Mouse (Mus musculus) right cerebral cortex, postnatal 36 days (tissue): ENCODE measurements around the gene Col18a1.
A peak's percentile ranks its signal among the peaks of the same experiment; 100 is the strongest.
"Not testable (repeated sequence)": the region's sequence is repeated elsewhere in the genome, so short reads cannot be mapped to it uniquely, and the experiment has no call there.

Source experiments
- DNase-seq, 2 experiments: peaks; one replicate each; pipeline ENCODE4 v3.0.0; 2022; ENCODE audit warnings: low spot score in 2 of 2, mixed read lengths in 1 of 2

Gene Col18a1

DNA sequence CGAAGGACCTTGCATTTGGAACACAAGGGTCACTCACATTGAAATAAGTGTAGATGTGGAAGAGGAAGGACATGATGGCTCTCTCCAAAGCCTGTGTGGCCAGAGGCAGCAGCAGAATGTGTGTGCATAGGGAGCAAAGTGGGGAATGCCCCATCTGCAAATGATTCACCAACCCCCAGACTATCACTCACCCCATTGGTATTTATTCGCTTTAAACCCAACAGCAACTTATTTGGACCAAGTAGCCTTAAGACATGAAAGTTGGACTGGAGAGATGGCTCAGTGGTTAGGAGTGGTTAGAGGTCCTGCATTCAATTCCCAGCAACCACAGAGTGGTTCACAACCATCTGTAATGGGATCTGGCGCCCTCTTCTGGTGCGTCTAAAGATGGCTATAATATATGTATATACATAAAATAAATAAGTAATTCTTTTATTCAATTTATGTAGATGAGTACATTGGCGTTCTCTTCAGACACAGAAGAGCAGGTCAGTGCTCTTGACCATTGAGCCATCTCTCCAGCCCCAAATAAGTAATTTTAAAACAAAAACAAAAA, 31.0 kb downstream of the Col18a1 start:
- no peak for DNase-seq

DNA sequence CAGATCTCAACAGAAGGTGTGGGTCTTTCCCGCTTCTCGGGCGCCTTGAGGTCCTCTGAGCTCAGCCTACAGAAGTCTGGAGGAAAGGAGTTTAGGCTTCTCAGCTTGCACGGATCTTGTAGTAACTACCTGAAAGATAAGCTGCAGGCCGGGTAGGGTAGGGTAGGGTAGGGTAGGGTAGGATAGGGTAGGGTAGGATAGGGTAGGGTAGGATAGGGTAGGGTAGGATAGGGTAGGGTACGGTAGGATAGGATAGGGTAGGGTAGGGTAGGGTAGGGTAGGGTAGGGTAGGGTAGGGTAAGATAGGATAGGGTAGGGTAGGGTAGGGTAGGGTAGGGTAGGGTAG, 31.6 kb downstream of the Col18a1 start:
- not testable (repeated sequence) for DNase-seq

DNA sequence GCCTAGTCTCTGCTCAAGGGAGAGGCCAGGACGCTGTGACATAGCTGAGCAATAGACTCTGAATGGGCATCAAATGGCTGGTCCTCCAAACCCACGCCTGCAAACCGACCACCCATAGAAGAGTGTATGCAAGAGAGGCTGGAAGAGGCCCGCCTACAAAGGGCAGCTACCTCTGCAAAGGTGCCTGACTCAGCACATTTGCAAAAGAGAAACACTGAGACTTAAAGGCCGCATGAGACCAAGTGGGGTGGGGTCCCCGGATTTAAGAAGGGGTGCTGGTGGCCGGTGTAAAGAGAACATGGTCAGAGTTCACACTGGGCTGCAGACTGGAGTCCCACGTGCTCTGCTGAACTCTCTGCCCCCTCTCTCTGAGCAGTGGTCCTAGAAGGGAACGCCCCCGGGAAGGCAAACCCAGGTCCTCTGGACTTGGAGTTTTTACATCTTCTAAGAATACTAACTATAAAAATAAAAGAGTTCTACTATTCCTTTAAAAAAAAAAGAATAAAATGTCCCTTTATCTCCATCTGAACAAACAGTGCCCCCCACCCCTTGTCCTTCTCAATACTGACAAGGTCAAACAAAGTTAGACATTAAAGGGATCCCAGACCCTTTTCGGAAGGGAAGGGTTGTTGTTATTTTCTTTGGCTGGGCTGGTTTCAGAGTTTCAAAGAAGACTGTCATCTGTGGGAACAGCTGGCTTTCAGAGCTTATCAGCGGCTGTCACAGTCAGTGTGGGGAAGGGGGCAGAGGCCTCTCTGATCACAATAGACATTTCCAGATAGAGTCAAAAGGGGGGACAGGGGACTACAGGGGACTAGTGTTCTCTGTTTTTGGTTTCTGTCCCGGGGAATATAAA, 32.2 kb downstream of the Col18a1 start:
- DNase-seq = no peak

DNA sequence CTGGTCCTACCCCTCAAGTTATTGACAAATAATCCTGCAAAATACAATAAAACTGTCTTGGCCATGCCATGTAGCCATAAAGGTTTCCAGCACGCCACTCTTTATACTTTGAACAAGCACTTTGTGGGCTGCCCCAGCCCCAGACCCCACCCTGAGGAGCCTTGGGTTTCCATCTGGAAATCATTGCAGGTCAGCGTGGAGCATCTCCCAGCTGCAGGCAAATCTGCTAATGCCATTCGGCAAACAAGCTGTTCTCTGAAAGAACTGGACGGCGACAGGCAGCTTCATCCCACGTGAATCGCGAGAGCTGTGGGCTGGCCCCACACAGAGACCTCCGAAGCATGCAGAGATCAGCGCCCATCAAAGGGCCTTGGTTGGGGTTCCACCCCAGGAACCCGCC, 34.2 kb downstream of the Col18a1 start:
- no peak for DNase-seq

DNA sequence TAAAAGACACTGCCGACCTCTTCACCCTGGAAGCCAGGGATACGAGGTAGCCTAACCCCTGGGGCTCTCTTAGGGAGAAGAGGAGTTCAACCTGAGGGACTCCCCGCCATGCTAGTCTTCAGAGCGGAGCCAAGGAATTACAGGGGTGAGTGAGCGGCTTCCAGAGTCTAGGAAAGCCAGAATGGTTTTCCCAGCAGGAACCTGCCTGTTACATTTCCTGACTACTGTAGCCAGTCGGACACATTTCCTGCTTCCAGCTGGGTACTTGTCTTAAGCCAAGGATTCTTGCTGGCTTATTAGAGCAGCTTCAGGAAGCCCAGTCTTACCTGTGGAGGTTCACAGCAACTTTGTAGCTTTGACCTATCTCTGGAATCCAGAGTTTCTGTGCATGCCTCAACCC, 34.8 kb downstream of the Col18a1 start:
- DNase-seq = no peak

DNA sequence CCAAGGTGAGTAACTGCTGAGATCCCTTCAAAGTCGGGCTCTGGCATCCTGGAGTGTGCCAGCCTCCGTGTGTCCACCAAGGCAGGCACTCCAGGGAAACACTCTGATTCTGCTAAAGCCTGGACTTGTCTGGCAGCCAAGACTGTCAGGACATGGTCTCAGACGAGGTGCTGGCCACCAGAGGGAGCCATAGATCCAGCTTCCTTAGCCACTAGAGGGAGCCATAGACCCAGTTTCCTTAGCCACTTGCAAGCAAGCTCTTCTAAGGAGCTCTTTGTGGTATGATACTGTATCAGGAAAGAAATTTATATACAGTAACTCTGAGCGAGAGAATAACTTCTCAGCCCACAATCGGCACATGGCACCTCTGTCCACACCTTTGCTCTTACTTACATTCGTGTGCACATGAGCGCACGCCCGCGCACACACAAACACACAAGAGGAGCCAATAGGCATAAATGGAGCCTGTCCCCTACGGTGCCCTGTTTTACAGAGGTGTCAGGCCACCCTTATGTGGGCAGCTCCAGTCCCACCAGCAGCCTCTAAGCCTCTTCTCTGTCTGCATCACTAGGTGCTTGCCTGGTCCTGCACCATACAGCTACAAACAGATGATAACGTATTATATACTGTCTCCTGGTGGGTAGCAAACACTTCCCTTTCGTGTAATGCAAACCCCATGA, 35.6 kb downstream of the Col18a1 start:
- peak; percentile 84 to 87 for DNase-seq

DNA sequence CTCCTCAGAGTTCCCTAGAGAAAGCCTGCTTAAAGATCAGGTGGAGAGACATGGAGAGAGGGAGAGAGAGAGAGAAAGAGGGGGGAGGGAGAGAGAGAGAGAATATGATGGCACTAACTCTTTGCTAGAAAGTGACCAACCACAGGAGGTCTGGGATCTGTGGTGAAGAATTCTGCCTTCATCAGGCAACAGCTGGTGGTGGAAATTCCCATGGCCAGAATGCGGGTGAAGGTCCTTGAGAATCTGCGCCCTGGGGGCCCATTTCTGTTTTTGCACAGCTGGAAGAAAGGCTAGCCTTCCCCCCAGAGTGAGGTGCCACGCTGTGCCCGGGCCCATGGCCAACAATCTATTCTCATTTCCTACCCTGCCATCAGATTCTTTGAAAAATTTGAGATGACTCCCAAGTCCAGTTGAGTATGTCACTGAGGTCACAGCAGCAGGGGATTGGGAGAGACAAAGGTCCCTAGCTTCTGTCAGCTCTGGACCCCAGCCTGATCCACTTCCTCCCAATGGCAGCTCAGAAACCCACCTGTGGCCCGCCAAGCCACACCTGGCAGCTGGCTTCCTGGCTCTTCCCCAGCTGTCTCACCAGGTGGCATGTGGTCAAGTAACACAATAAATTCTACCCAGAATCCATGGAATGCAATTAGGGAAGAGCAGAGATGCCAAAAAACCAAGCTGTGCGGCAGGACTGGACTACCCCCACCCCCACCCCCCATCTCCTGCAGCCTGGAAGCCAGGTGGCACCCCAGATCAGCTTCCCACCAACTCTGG, 36.5 kb downstream of the Col18a1 start:
- DNase-seq = no peak

DNA sequence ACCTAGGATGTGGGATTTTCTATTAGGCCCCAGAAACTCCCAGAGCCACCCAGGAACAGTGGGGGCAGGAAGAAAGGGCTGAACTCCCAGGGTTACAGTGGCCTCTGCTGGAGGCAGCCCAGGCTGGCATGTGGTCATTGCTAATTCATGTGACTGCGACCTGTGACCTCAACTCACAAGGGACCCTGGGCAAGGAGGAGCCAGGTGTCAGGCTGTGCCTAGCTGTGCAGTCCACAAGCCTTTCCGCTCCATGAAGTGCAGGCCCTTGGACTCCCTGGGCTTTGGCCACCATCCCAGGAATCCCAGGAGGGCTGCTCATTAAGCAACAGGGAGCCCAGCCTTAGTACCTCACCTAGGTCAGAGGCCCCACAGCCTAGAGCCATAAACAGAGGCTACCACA, 38.4 kb downstream of the Col18a1 start:
- no peak for DNase-seq

DNA sequence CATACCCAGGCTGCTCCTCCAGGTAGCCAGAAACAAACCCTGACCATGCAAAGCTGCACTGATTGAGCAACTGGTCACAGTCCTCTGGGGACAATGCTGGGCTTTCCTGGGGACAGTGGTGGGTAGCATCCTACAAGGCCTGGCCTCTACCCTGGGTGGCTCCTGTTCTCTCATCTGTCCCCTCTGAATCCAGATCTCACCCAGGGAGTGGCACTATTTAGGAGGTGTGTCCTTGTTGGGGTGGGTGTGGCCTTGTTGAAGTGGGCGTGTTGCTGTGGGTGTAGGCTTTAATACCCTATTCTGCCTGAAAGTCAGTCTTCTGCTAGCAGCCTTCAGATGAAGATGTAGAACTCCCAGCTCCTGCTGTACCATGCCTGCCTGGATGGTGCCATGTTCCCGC, 39.8 kb downstream of the Col18a1 start:
- DNase-seq = no peak

DNA sequence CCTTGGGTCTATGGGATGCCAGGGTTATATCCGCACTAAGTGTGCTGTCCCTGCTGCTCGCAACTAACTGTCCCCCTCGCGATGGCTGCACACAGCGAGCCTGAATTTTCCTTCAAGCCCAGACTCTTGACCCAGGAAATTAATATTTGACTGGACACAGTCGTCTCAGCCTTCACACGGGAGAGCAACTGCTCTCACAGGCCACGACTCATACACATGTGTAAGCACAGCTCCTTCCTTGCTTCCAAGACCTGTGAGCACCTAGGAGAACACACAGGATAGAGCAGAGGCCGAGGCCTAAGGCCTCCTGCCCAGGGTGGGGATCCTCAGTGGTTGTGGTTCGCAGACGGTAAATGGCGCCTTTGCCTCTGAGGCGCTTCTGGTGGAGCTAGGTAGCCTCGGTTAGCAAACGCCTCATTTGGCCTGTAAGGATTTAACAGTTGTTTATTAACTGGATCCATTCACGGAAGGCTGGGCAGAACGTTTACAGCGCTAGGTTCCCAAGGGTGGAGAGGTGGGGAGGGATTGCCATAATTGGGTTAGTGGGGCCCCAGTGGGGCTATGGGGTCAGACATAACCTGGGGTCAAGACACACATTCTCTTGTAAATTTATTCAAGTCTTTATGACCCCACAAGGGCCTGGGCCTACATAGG, 41.1 kb downstream of the Col18a1 start:
- no peak for DNase-seq

DNA sequence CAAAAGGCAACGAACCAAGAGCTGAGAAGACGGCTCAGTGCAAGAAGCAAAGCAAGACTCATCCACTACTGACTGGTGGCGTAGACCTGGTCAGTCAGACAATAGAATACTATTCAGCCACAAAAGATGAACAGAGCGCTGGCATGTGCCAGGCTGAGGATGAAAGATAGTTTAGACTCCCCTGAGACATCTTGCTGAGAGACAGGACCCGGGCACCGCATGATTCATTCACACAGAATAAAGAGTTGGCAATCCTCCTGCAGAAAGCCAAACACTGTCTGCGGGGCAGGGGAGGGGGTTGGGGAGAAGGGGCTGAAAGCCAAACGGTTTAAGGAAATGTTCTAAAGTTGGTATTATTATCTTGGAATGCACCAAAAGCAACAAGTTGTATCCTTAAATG, 42.4 kb downstream of the Col18a1 start:
- DNase-seq = no peak

DNA sequence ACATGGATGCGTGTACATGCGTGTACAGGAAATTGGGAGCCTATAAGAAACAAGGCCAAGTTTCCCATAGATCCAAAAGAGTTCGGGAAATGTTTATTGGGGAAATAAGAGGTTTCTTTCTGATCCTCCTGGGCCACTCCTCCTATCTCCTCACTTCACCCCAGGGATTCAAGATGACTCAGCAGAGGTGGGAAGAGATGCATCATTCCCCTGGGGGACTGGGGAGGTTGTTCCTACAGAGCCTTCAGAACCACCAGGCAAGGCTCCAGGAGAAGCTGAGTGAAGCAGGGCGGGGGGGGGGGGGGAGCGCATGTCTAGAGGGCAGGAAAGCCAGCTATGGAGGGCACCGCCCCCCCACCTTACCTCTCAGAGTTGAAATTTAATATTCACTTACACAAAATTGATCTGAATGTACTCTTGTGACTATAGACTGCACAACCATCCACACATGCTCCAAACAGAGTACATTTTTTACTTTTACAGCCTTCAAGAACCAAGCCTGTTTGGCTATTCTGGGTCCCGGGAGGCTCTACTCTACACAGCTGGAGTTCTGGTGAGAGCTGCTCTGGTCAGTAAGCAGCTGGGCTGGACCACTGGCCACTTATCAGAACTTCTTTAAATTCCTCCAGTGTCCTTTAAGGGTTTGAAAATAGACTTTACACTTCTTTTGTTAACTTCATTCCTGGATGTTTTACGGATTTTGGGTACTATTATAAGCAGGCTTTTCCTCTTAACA, 44.9 kb downstream of the Col18a1 start:
- no peak for DNase-seq

DNA sequence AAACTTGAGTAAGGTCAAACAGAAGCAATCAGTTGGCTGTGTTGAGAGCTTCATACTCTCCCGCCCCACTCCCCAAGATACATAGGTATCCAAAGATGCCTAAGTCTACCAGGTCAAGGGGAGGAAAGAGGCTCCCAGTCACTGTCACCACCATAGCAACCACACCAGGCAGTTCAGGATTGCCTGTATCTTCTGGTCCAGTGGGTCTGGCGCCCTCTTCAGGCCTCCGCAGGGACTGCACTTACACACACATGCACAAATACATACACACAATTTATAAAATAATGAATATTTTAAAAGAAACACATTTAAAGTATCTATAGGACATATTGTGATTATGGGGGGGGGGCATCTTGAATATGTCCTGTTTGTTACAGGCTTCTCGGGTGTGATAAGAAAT, 45.8 kb downstream of the Col18a1 start:
- no peak for DNase-seq

DNA sequence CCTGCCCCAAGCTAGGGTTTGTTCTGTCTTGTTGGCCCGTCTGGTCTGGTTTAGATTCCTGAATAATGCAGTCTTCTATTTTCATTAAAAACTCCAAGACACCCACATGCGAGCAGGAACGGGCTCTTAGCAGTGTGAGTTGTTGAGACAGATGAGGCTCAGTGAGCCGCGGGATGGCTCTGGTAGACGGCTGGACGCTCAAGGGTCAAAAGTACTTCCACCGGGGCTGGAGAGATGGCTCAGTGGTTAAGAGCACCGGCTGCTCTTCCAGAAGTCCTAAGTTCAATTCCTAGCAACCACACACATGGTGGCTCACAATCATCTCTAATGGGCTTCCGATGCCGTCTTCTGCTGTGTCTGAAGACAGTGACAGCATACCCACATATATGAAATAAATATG, 46.9 kb downstream of the Col18a1 start:
- DNase-seq = no peak

DNA sequence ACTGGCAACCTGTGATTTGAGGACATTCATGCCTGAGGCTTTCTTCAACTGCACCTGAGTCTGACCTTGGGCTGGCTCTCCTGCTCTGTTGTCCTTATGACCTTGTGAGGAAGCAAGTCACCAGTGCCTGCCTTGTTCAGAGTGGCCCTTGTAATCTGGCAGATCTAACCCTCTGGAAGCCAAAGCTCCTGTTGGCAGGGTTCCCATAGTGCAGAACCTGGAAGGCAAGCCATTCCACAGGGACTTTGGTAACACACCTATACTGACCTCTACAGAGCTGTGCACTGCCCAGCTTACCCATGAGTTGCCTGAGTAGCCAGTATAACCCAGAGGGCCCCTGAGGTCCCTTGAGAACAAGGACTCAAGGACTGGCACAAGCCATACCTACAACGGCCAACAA, 48.0 kb downstream of the Col18a1 start:
- DNase-seq = no peak

DNA sequence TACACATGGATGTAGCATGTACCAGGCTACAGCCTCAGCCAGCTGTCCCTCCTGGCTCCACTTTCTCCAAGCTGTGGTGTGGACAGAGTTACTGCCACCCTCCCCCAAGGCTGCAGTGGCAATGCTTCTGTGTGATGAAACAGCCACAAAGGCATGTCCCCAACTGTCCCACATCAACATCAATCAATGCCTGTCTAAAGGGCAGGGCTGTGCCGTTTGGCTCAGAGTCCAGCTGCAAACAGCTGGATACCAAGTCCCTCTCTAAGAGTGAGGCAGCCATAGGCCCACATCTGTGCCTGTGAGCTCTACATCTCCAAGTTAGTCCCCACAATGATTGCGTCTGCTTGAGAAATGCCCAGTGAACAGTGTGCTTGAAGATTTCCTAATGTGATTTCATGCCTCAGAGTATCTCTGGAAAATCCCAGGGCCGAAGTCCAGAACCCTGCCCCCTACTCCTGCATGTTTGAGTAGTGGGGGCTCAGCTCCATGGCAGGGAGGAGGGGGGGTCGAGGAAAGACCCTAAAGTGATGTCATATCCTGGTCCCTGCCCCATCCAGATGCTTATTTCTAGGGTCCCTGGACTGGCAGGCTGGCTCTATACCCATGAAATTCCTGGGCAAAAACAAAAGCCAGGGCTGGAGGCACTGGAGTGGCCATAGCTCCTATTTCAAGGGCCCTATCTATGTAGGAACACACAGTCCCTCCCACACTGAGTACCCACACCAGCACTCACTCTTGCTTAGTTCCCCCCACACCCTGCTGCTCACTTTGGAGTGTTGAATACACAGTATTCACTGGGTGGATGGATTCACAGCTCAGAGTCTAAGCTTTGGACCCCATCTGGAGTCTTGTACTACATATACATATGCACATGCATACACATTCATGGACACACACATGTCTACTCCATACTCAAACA, 49.6 kb downstream of the Col18a1 start:
- DNase-seq = peak in 1 of 2 experiments; percentile 32

DNA sequence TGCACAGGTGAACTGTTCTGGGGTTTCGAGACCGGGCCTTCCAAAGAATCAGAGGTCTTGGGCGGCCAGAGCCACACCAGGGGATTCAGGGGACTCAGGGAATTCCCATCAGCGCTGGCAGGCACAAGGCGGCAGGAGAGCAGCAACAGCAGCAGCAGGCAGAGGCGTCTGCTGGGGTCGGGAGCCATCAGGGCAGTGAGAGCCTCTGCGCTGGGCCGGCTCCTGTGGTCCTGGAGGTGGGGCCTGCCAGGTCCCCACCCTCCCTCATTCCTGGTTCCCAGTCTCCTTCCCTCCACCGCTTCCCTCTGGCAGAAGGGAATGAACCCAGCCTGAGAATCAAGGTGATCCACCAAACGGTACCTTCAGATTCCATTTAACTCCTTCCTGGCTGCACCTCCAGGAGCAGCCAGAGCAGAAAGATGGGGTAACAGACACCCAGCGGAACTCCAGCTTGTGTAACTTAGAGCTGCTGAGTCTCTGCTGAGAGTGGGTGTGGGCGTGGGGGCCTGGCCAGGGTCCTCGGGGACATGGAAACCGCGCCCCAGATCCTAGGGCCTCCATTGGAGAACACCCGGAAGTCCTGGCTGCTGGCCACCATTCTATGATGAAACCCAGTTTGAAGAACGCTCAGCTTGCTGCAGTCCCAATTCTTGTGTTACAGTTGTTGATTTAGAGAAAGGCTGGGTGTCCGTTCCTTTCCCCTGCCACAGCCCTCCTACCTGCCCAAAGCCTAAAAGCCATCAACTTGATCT, 52.7 kb downstream of the Col18a1 start:
- no peak for DNase-seq

DNA sequence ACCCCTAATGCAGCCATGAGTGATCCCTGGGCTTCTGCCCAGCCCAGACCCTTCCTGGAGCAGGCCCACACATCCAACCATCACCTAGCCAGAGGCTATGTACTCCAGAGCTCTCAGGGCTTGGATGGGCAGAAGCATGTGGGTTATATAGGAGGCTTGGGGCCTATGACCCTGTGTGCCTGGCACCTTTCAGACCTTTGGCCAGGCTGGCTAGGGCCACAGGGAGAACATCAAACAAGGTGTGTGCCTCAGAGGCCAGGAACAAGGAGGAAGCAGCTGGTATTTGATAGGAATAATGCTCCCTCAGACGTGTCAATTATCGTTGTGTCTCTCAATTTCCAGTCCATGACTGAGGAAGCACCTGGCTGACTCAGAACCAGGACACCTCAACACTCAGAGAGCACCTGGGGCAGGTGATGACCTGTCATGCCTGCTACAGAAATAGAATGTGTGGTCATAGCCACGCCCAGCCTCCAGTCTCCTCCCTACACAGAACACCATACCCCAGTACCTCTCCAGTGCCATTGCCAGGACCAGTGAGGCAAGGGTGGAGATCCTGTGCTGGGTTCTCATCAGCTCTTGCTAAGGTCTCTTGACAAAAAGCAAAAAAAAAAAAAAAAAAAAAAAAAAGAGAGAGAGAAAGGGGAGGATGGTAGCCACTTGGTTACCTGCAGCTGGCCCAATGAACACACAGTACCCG, 54.6 kb downstream of the Col18a1 start:
- no peak for DNase-seq

DNA sequence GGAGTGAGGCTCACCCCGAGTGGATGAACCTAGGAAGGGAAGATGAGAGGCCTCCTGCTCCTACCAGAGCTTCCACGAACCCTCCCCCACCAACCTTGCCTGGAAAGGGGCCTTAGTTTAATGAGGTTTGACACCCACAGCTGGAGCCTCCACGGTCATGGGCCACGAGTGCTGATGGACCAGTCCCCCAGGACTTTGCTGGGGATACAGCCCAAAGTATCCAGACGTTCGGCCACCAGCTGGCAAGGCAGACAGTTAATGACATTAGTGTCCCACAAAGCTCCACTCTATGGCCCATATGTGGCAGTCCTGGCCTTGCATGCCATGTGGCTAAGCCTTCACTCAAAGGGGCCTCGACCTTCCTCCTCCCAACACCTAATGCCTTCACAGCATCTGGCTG, 55.5 kb downstream of the Col18a1 start:
- DNase-seq = no peak
